Mouse (Mus musculus) stomach, postnatal 0 days (tissue): ENCODE measurements at regions not wholly inside any gene's neighbourhood (a gene's known extent, or its start where the extent isn't known, plus 50 kb on each side); places are given as distances from the start of the nearest gene placed in this dataset.

Source experiments
- ATAC-seq: fragments of 200-750 bp; cut with Nextera tagmentation; 2 replicates; pipeline ENCODE4 v1.8.0; 2017; ENCODE audit not compliant: low FRiP score, low TSS enrichment
- DNase-seq: peaks from one replicate; pipeline ENCODE4 v3.0.0-alpha.2; 2016; ENCODE audit warnings: low spot score
- H3K27ac ChIP-seq: fragments of 300-500 bp; sonication (generic); replicated peaks from 2 replicates; pipeline ENCODE4 v1.5.1; 2014; ENCODE audit warnings: mild to moderate bottlenecking, control low read depth
- H3K27me3 ChIP-seq: fragments of 300-500 bp; sonication (generic); 2 replicates; pipeline ENCODE4 v1.6.1; 2014; ENCODE audit warnings: low read length; ENCODE audit not compliant: control insufficient read depth, insufficient read depth
- H3K36me3 ChIP-seq: fragments of 300-500 bp; sonication (generic); 2 replicates; pipeline ENCODE4 v1.6.1; 2014; ENCODE audit warnings: low read length, mixed read lengths; ENCODE audit not compliant: control insufficient read depth, insufficient read depth
- H3K4me1 ChIP-seq: fragments of 300-500 bp; sonication (generic); replicated peaks from 2 replicates; pipeline ENCODE4 v1.6.1; 2014; ENCODE audit warnings: antibody characterized with exemption; ENCODE audit not compliant: control insufficient read depth, insufficient read depth
- H3K4me2 ChIP-seq: fragments of 300-500 bp; sonication (generic); replicated peaks from 2 replicates; pipeline ENCODE4 v1.6.1; 2014; ENCODE audit warnings: low read depth, mild to moderate bottlenecking, control low read depth, moderate library complexity
- H3K4me3 ChIP-seq: fragments of 300-500 bp; sonication (generic); 2 replicates; pipeline ENCODE4 v1.5.1; 2014; ENCODE audit warnings: low read depth, low read length, control low read depth
- H3K9ac ChIP-seq: fragments of 300-500 bp; sonication (generic); 2 replicates; pipeline ENCODE4 v1.6.1; 2014; ENCODE audit warnings: mild to moderate bottlenecking, low read length, control low read depth, mixed read lengths
- H3K9me3 ChIP-seq: fragments of 300-500 bp; sonication (generic); 2 replicates; pipeline ENCODE4 v1.6.1; 2016; ENCODE audit warnings: low read length; ENCODE audit not compliant: control insufficient read depth
- CTCF ChIP-seq: IDR thresholded peaks from 2 replicates; pipeline ENCODE4 v1.5.1; 2016; ENCODE audit warnings: antibody characterized with exemption, low read depth, mild to moderate bottlenecking, moderate library complexity
- EP300 ChIP-seq: optimal IDR thresholded peaks from 2 replicates; pipeline ENCODE3; 2016; ENCODE audit warnings: antibody characterized with exemption
- WGBS: fragments of 180-500 bp; shearing (Covaris S2); extraction: QIAGEN DNeasy Blood & Tissue Kit; methylation state at CpG from one replicate; pipeline ENCODE4 v1.1.7; 2014; 5-methylcytosine and 5-hydroxymethylcytosine counted together

GRCm38 (mm10) chr4:88937866-88938711 lies 58.1 kb upstream of the Ifne start:
- peak overlapping the region; percentile 86 for H3K27ac ChIP-seq
- TF ChIP-seq CTCF (peak; percentile 40), EP300 (no peak)
- peak; percentile 98 for ATAC-seq
- H3K36me3 ChIP-seq, result no peaks in the 10 kb centered on the region
- H3K4me1 ChIP-seq, result no peaks in the 10 kb centered on the region
- peak overlapping the region; percentile 66 for H3K9ac ChIP-seq
- no peaks in the 10 kb centered on the region for H3K9me3 ChIP-seq
- H3K4me2 ChIP-seq, result peak overlapping the region; percentile 81
- peak overlapping the region; percentile 62 for H3K4me3 ChIP-seq
- WGBS, result under 1% methylated on average over 80 of the region's 104 CpGs
- peak; percentile 90 for DNase-seq
- H3K27me3 ChIP-seq, result no peaks in the 10 kb centered on the region; the same call in 1 of the 2 replicates

DNA sequence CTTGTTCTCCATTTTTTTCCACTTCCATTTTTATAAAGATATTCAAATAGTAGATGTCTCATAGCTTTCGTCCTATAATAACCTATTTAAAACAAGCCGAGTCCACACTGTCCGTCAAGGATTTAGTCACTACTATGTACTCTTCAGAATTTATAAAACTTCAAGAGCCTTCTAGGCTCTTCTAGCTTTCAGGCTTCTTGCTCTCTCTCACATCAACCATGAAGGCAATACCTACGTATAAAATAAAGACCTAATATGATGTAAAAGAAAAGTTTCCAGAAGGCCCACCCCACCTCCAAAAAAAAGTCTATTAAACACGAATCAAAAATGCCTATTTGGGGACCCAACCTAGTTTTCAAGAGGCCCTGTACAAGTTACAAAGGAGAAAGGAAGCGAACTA lies 57.0 kb upstream of the Ifne start:
- 58% methylated on average over 6 of the region's 6 CpGs for WGBS
- DNase-seq, result no peak
- 0 out of 2 replicates have a peak overlapping the region, but pooled peaks have one; percentile 81 for H3K4me2 ChIP-seq

DNA sequence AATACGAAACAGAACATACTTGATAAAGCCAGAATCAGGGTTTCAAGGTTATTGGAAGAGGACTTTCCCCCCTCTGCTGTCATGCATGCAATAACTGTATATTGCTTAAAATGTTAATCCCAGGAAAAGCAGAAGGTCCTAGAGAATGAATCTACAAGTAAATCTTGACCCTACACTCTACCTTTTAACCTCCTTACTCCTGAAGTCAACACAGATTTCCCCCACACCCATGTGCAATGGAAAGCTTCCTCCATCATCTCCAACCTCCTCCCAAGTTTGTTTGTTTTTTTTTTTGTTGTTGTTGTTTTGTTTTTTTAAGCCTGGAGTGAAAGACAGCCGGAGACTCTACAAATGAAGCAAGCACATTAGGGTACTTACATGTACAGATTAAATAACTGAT lies 55.9 kb upstream of the Ifne start:
- peak overlapping the region; percentile 8; the same call in 1 of the 2 replicates for H3K4me3 ChIP-seq
- H3K27ac ChIP-seq, result no peak overlapping the region

More for the DNA sequence above, 57.0 kb upstream of the Ifne start:
- no peak for ATAC-seq
- Histone ChIP-seq H3K4me3 (peak overlapping the region; percentile 62), H3K9ac (0 out of 2 replicates have a peak overlapping the region, but pooled peaks have one; percentile 66), H3K27ac (no peak overlapping the region), H3K4me1 (no peaks in the 10 kb centered on the region), H3K36me3 (no peaks in the 10 kb centered on the region), H3K27me3 (no peaks in the 10 kb centered on the region; the same call in 1 of the 2 replicates), H3K9me3 (no peaks in the 10 kb centered on the region)
- TF ChIP-seq CTCF, result no peak
- no peak for TF ChIP-seq EP300

GRCm38 (mm10) chr4:88935316-88935715 lies 55.3 kb upstream of the Ifne start:
- no peak for TF ChIP-seq CTCF
- no peak for TF ChIP-seq EP300
- Histone ChIP-seq H3K9me3 (no peaks in the 10 kb centered on the region), H3K4me3 (peak overlapping the region; percentile 8; the same call in 1 of the 2 replicates), H3K36me3 (no peaks in the 10 kb centered on the region), H3K9ac (no peak overlapping the region), H3K27ac (no peak overlapping the region), H3K4me1 (no peaks in the 10 kb centered on the region), H3K4me2 (peak overlapping the region; percentile 27; the same call in 1 of the 2 replicates), H3K27me3 (no peaks in the 10 kb centered on the region; the same call in 1 of the 2 replicates)
- DNase-seq, result no peak
- WGBS, result 65% methylated on average over 7 of the region's 7 CpGs
- ATAC-seq, result no peak

More for the DNA sequence above, 55.9 kb upstream of the Ifne start:
- 76% methylated on average over 2 of the region's 2 CpGs for WGBS
- TF ChIP-seq CTCF (no peak), EP300 (no peak)
- no peaks in the 10 kb centered on the region for H3K4me1 ChIP-seq
- no peak for ATAC-seq
- DNase-seq, result no peak
- no peaks in the 10 kb centered on the region; the same call in 1 of the 2 replicates for H3K27me3 ChIP-seq
- H3K9ac ChIP-seq, result no peak overlapping the region
- no peaks in the 10 kb centered on the region for H3K9me3 ChIP-seq
- no peaks in the 10 kb centered on the region for H3K36me3 ChIP-seq
- peak overlapping the region; percentile 27; the same call in 1 of the 2 replicates for H3K4me2 ChIP-seq

- Histone ChIP-seq H3K9ac (no peak overlapping the region), H3K36me3 (no peaks in the 10 kb centered on the region), H3K4me1 (no peaks in the 10 kb centered on the region), H3K4me2 (peak overlapping the region; percentile 0), H3K4me3 (no peak overlapping the region), H3K27ac (no peak overlapping the region), H3K9me3 (no peaks in the 10 kb centered on the region), H3K27me3 (no peaks in the 10 kb centered on the region; the same call in 1 of the 2 replicates)
- ATAC-seq (no peak), DNase-seq (no peak)
- TF ChIP-seq CTCF (no peak), EP300 (no peak)
- 62% methylated on average over 8 of the region's 8 CpGs for WGBS
Measured at GRCm38 (mm10) chr4:88934266-88935025, 54.4 kb upstream of the Ifne start.
